Mouse (Mus musculus) liver, postnatal 0 days (tissue): ENCODE data around the gene Sumo1. TPM values are rescaled to one million over a fixed set of nuclear protein-coding genes. Genes with fewer than 3 reads are reported as not detected.

Experiments used
- ATAC-seq: fragments of 200-750 bp; cut with Nextera tagmentation; 2 replicates; pipeline ENCODE4 v1.8.0; 2017; ENCODE audit warnings: mild to moderate bottlenecking, moderate library complexity
- DNase-seq: peaks from one replicate; pipeline ENCODE4 v3.0.0-alpha.2; 2016
- H3K27ac ChIP-seq: fragments of 300-500 bp; sonication (generic); 2 replicates; pipeline ENCODE4 v1.5.1; 2014; ENCODE audit warnings: antibody characterized with exemption, moderate library complexity, mild to moderate bottlenecking, low read depth
- H3K27me3 ChIP-seq: fragments of 300-500 bp; sonication (generic); 2 replicates; pipeline ENCODE4 v1.6.1; 2014; ENCODE audit warnings: low read length, control low read depth, mixed read lengths; ENCODE audit not compliant: insufficient read depth
- H3K36me3 ChIP-seq: fragments of 300-500 bp; sonication (generic); replicated peaks from 2 replicates; pipeline ENCODE4 v1.6.1; 2014; ENCODE audit warnings: mild to moderate bottlenecking, control low read depth, low read length, moderate library complexity, mixed read lengths; ENCODE audit not compliant: insufficient read depth
- H3K4me1 ChIP-seq: fragments of 300-500 bp; sonication (generic); 2 replicates; pipeline ENCODE4 v1.6.1; 2014; ENCODE audit warnings: antibody characterized with exemption, mild to moderate bottlenecking, control low read depth; ENCODE audit not compliant: insufficient read depth
- H3K4me2 ChIP-seq: fragments of 300-500 bp; sonication (generic); 2 replicates; pipeline ENCODE4 v1.6.1; 2014; ENCODE audit warnings: low read depth, mild to moderate bottlenecking, low read length, moderate library complexity, mixed read lengths
- H3K4me3 ChIP-seq: fragments of 300-500 bp; sonication (generic); 2 replicates; pipeline ENCODE4 v1.5.1; 2014; ENCODE audit warnings: low read depth, low read length
- H3K9ac ChIP-seq: fragments of 300-500 bp; sonication (generic); replicated peaks from 2 replicates; pipeline ENCODE4 v1.6.1; 2014; ENCODE audit warnings: mild to moderate bottlenecking, moderate library complexity
- H3K9me3 ChIP-seq: fragments of 300-500 bp; sonication (generic); 2 replicates; pipeline ENCODE4 v1.6.1; 2016; ENCODE audit warnings: mild to moderate bottlenecking, control low read depth, low read length, mixed read lengths
- CTCF ChIP-seq: sonication (generic); IDR thresholded peaks from 2 replicates; pipeline ENCODE4 v1.5.1; 2016; ENCODE audit warnings: antibody characterized with exemption, low read depth
- EP300 ChIP-seq: IDR thresholded peaks from 2 replicates; pipeline ENCODE4 v1.6.1; 2016; ENCODE audit warnings: antibody characterized with exemption, low read depth, mild to moderate bottlenecking
- WGBS: fragments of 180-500 bp; shearing (Covaris S2); extraction: QIAGEN DNeasy Blood & Tissue Kit; methylation state at CpG from one replicate; pipeline ENCODE4 v1.1.7; 2014; ENCODE audit not compliant: insufficient replicate concordance; 5-methylcytosine and 5-hydroxymethylcytosine counted together
- polyA plus RNA-seq: library from polyadenylated mRNA; unstranded; fragments of >200 nt; fragmentation: Nextera tagmentation; extraction: Ambion mirVana; gene quantifications from 2 replicates; pipeline ENCODE4 v1.2.1, GENCODE M21; 2015

Sumo1 gene
- polyA plus RNA-seq, 1 experiment from 2014 or later: 97.3 TPM

GRCm38 (mm10) chr1:59610929-59611328, 59.7 kb downstream of the Sumo1 start:
- H3K27ac ChIP-seq: no peak overlapping the region
- ATAC-seq (no peak), DNase-seq (no peak)
- no peak overlapping the region for H3K9ac ChIP-seq
- WGBS: 78% methylated on average over 3 of the region's 3 CpGs
- H3K36me3 ChIP-seq: no peaks in the 10 kb centered on the region
- no peaks in the 10 kb centered on the region for H3K9me3 ChIP-seq
- no peaks in the 10 kb centered on the region for H3K4me1 ChIP-seq
- no peak overlapping the region for H3K4me2 ChIP-seq
- TF ChIP-seq EP300 (no peak), CTCF (0 out of 2 replicates have a peak, but pooled peaks have one; percentile 14)
- no peak overlapping the region for H3K4me3 ChIP-seq
- H3K27me3 ChIP-seq: no peaks in the 10 kb centered on the region

DNA sequence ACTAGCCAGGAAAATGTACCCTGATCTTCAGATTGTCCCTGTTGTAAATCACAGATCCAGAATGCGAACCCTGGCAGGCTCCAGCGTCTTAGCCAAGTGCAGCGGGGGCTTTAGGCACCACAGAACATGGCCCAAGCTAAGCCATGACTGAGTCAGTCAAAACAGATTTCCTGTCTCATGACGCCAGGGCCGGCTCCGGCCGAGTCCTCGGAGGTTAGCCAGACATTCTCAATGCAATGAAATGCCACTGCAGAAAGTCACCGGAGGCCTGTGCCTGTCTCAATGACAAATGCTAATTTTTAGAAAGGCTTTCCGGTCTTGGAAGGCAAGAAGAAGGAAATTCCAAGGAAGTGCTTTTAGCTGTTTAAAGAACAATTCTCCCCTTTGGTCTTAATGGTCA, 60.7 kb downstream of the Sumo1 start:
- no peaks in the 10 kb centered on the region for H3K9me3 ChIP-seq
- DNase-seq: no peak
- no peak for TF ChIP-seq CTCF
- TF ChIP-seq EP300: no peak
- no peaks in the 10 kb centered on the region for H3K27me3 ChIP-seq
- no peaks in the 10 kb centered on the region for H3K36me3 ChIP-seq
- ATAC-seq: no peak
- H3K4me3 ChIP-seq: no peak overlapping the region
- WGBS: 72% methylated on average over 10 of the region's 10 CpGs
- H3K4me1 ChIP-seq: no peaks in the 10 kb centered on the region
- no peak overlapping the region for H3K4me2 ChIP-seq
- no peak overlapping the region for H3K27ac ChIP-seq
- H3K9ac ChIP-seq: no peak overlapping the region

- H3K9me3 ChIP-seq: no peaks in the 10 kb centered on the region
- DNase-seq: no peak
- no peak overlapping the region for H3K4me2 ChIP-seq
- H3K9ac ChIP-seq: no peak overlapping the region
- no peak overlapping the region for H3K4me3 ChIP-seq
- H3K4me1 ChIP-seq: no peaks in the 10 kb centered on the region
- TF ChIP-seq EP300 (no peak), CTCF (peak; percentile 45)
- H3K27me3 ChIP-seq: no peaks in the 10 kb centered on the region
- no peak overlapping the region for H3K27ac ChIP-seq
- 73% methylated on average over 4 of the region's 4 CpGs for WGBS
- ATAC-seq: no peak
- H3K36me3 ChIP-seq: no peaks in the 10 kb centered on the region
Observed at GRCm38 (mm10) chr1:59609458-59609857, 61.2 kb downstream of the Sumo1 start.

DNA sequence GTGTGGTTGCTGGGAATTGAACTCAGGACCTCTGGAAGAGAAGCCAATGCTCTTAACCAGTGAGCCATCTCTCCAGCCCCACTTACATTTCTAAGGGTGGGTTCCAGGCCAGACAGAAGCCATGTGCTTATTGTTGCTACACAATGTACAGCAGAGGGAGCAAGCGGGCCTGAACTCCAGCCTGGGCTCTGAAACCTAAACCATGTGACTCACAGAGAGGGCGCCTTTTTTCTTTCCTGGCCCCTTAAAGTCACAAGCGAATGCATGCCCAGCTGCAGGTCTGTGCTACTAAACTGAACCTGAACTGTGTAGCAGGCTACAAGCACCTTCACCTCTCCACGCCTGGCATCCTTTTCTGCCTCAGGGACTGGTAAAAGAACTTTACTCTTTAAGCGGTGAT, 61.7 kb downstream of the Sumo1 start:
- WGBS: 61% methylated on average over 5 of the region's 5 CpGs

DNA sequence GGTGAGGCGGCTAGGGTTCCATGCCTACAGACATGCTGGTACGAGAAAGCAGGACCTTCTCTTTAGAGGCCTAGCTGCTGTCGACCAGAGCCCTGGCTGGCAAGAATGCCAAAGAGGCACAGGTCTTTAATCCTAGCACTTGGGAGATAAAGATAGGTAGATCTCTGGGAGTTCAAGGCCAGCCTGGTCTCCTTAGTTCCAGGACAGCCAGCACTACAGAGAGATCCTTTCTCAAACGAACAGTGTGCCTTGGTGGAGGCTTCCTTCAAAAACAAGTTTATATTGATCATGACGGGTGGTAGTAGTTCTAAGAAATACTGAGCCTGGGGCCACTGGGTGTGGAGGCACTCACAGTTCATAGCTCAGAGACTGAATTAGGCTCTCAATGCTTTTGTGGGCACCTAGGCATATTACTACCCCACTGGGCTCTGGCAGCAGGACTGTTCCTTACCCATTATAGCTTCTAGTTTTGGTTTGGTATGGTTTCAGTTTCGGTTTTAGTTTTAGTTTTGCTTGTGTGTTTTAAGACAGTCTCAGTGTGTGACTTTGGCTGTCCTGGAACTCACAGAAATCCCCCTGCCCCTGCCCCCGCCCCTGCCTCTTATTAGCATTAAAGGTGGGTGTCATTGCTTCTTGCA, 62.4 kb downstream of the Sumo1 start:
- DNase-seq: no peak

More for the DNA sequence above, 61.7 kb downstream of the Sumo1 start:
- no peak overlapping the region for H3K9ac ChIP-seq
- no peaks in the 10 kb centered on the region for H3K9me3 ChIP-seq
- TF ChIP-seq EP300 (no peak), CTCF (no peak)
- H3K4me1 ChIP-seq: no peaks in the 10 kb centered on the region
- H3K27me3 ChIP-seq: no peaks in the 10 kb centered on the region
- no peak for DNase-seq
- no peak overlapping the region for H3K4me2 ChIP-seq
- H3K27ac ChIP-seq: no peak overlapping the region
- H3K36me3 ChIP-seq: no peaks in the 10 kb centered on the region
- H3K4me3 ChIP-seq: no peak overlapping the region
- ATAC-seq: no peak

DNA sequence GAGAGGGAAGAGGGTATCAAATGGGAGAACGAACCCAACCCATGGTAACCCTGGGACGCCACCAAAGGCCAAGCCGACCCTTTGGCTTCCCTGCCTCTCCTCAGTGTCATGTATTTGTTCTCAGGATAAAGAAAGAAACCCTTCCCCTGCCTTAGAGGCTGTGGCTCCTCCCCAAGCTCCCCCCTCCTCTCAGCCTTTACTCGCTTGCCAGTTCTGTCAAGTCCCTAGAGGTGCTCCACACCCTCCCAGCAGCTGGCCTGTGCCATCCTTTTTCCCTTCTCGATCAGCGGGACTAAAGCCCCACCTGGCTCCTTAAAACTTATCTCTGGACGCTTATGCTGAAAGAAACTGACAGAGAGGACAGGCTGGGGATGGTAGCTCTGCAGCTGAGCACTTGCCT, 63.6 kb downstream of the Sumo1 start:
- Histone ChIP-seq H3K9ac (no peak overlapping the region), H3K4me2 (no peak overlapping the region), H3K27ac (no peak overlapping the region), H3K9me3 (no peaks in the 10 kb centered on the region), H3K4me1 (no peaks in the 10 kb centered on the region), H3K36me3 (no peaks in the 10 kb centered on the region), H3K27me3 (no peaks in the 10 kb centered on the region), H3K4me3 (no peak overlapping the region)
- WGBS: 55% methylated on average over 7 of the region's 7 CpGs
- TF ChIP-seq CTCF (no peak), EP300 (no peak)
- DNase-seq: no peak
- no peak for ATAC-seq

More for the DNA sequence above, 62.4 kb downstream of the Sumo1 start:
- Histone ChIP-seq H3K9ac (no peak overlapping the region), H3K4me3 (no peak overlapping the region), H3K4me1 (no peaks in the 10 kb centered on the region), H3K27me3 (no peaks in the 10 kb centered on the region), H3K27ac (no peak overlapping the region), H3K4me2 (no peak overlapping the region), H3K36me3 (no peaks in the 10 kb centered on the region), H3K9me3 (no peaks in the 10 kb centered on the region)
- 71% methylated on average over 7 of the region's 7 CpGs for WGBS
- TF ChIP-seq CTCF: no peak
- TF ChIP-seq EP300: no peak
- ATAC-seq: no peak
